Mouse (Mus musculus): Measurements from ENCODE around the gene Adamts17. TPM values are rescaled to one million over a fixed set of nuclear protein-coding genes. Genes with fewer than 3 reads are reported as not detected.

The Adamts17 gene
- polyA plus RNA-seq, 1 experiment, result not detected

DNA sequence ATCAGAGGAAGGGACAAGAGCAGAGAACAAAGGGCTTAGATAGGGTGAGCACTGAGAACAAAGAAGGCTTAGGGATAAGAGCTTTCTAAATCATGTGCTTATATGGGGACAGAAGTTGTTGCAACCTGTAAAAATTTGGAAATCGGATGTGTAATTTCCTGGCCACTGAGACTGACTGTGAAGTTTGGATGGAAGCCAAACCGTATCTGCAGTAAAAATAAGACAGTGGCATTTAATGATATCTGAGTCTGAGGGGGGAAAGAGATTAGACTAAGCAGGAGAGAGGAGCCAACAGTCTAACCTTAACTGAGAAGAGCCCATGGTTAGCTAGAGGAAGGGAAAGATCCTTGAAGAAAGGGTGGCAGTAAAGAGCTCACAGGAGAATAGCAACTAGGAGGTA lies 295.6 kb downstream of the Adamts17 start:
- TF ChIP-seq TAL1 (IDR thresholded peaks at IDR 0.05; ENCODE audit: low read length) (no peak), GATA1 (IDR thresholded peaks at IDR 0.05; ENCODE audit: low read length) (no peak)
- no peaks in the 10 kb centered on the region for H3K36me3 ChIP-seq (ENCODE audit: control insufficient read depth)
- H3K4me3 ChIP-seq (replicated peaks), result no peak overlapping the region
- H3K4me1 ChIP-seq (ENCODE audit: control insufficient read depth), result no peaks in the 10 kb centered on the region
- H3K27me3 ChIP-seq (ENCODE audit: control insufficient read depth), result no peaks in the 10 kb centered on the region
- H3K9me3 ChIP-seq (ENCODE audit: control insufficient read depth, low read length), result no peaks in the 10 kb centered on the region

- Histone ChIP-seq H3K9me3 (ENCODE audit: control insufficient read depth, low read length) (no peaks in the 10 kb centered on the region), H3K4me3 (replicated peaks) (no peak overlapping the region), H3K4me1 (ENCODE audit: control insufficient read depth) (no peaks in the 10 kb centered on the region), H3K36me3 (ENCODE audit: control insufficient read depth) (no peaks in the 10 kb centered on the region), H3K27me3 (ENCODE audit: control insufficient read depth) (no peaks in the 10 kb centered on the region)
- TF ChIP-seq TAL1 (IDR thresholded peaks at IDR 0.05; ENCODE audit: low read length) (no peak), GATA1 (IDR thresholded peaks at IDR 0.05; ENCODE audit: low read length) (no peak)
These were observed 302.9 kb downstream of the Adamts17 start for GRCm38 (mm10) chr7:67142347-67143015.

DNA sequence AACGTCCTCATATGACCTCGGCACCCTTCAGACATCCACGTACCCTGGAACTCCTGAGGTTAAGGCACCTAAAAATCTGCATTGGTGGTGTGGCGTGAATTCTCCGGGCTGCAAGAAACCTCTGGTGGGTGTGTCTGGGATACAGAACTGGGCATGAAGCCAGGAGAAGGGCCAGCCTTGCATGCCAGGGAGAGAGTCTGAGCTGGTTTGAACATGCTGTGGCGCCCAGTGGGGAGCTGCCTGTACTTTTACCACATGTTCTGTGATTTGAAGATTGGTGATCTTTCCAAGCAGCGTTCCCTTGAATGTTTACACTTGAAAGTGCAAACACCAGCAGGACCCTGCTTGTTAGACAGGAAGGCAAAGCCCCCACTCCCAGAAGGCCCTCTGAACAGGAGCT lies 306.2 kb downstream of the Adamts17 start:
- no peaks in the 10 kb centered on the region for H3K27me3 ChIP-seq (ENCODE audit: control insufficient read depth)
- no peak overlapping the region for H3K4me3 ChIP-seq (replicated peaks)

GRCm38 (mm10) chr7:67146151-67146550 lies 306.6 kb downstream of the Adamts17 start:
- Histone ChIP-seq H3K27me3 (ENCODE audit: control insufficient read depth) (no peaks in the 10 kb centered on the region), H3K4me1 (ENCODE audit: control insufficient read depth) (no peaks in the 10 kb centered on the region), H3K36me3 (ENCODE audit: control insufficient read depth) (no peaks in the 10 kb centered on the region), H3K9me3 (ENCODE audit: control insufficient read depth, low read length) (no peaks in the 10 kb centered on the region), H3K4me3 (replicated peaks) (no peak overlapping the region)
- no peak for TF ChIP-seq TAL1 (IDR thresholded peaks at IDR 0.05; ENCODE audit: low read length)
- no peak for TF ChIP-seq GATA1 (IDR thresholded peaks at IDR 0.05; ENCODE audit: low read length)

More for the DNA sequence above, 306.2 kb downstream of the Adamts17 start:
- H3K9me3 ChIP-seq (ENCODE audit: control insufficient read depth, low read length), result no peaks in the 10 kb centered on the region
- H3K4me1 ChIP-seq (ENCODE audit: control insufficient read depth), result no peaks in the 10 kb centered on the region
- TF ChIP-seq TAL1 (IDR thresholded peaks at IDR 0.05; ENCODE audit: low read length), result no peak
- no peak for TF ChIP-seq GATA1 (IDR thresholded peaks at IDR 0.05; ENCODE audit: low read length)
- no peaks in the 10 kb centered on the region for H3K36me3 ChIP-seq (ENCODE audit: control insufficient read depth)

GRCm38 (mm10) chr7:67149707-67150106 lies 310.2 kb downstream of the Adamts17 start:
- no peak for TF ChIP-seq GATA1 (IDR thresholded peaks at IDR 0.05; ENCODE audit: low read length)
- TF ChIP-seq TAL1 (IDR thresholded peaks at IDR 0.05; ENCODE audit: low read length), result no peak
- Histone ChIP-seq H3K36me3 (ENCODE audit: control insufficient read depth) (no peaks in the 10 kb centered on the region), H3K4me1 (ENCODE audit: control insufficient read depth) (no peaks in the 10 kb centered on the region), H3K4me3 (replicated peaks) (no peak overlapping the region), H3K9me3 (ENCODE audit: control insufficient read depth, low read length) (no peaks in the 10 kb centered on the region), H3K27me3 (ENCODE audit: control insufficient read depth) (no peaks in the 10 kb centered on the region)

DNA sequence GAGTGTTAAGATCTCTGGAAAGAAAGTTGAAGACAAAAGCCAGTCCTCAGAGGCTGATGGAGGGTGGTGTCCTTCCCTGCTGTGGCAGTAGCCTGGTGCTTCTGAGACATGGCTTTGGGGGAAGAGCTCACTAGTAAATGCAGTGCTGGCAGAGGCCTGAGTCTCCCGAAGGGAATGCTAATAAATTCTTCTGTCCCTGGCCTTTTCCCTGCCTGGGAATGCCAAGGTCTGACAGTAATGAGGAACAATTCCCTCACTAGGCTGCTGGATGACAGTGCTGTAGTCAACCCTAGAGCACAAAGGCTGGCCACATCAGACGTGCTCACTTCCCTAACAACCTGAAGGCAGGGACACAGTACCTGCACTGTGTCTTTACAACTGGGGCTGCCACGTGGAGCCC lies 313.1 kb downstream of the Adamts17 start:
- no peak overlapping the region for H3K4me3 ChIP-seq (replicated peaks)
- no peaks in the 10 kb centered on the region for H3K9me3 ChIP-seq (ENCODE audit: control insufficient read depth, low read length)
- H3K4me1 ChIP-seq (ENCODE audit: control insufficient read depth), result no peaks in the 10 kb centered on the region
- no peaks in the 10 kb centered on the region for H3K27me3 ChIP-seq (ENCODE audit: control insufficient read depth)
- H3K36me3 ChIP-seq (ENCODE audit: control insufficient read depth), result no peaks in the 10 kb centered on the region
- TF ChIP-seq TAL1 (IDR thresholded peaks at IDR 0.05; ENCODE audit: low read length) (no peak), GATA1 (IDR thresholded peaks at IDR 0.05; ENCODE audit: low read length) (no peak)

- no peak for TF ChIP-seq GATA1 (IDR thresholded peaks at IDR 0.05; ENCODE audit: low read length)
- TF ChIP-seq TAL1 (IDR thresholded peaks at IDR 0.05; ENCODE audit: low read length), result no peak
- H3K9me3 ChIP-seq (ENCODE audit: control insufficient read depth, low read length), result peaks cover 6% of the 10 kb centered on the region
- no peak overlapping the region for H3K4me3 ChIP-seq (replicated peaks)
- no peaks in the 10 kb centered on the region for H3K4me1 ChIP-seq (ENCODE audit: control insufficient read depth)
- H3K36me3 ChIP-seq (ENCODE audit: control insufficient read depth), result no peaks in the 10 kb centered on the region
- H3K27me3 ChIP-seq (ENCODE audit: control insufficient read depth), result no peaks in the 10 kb centered on the region
These were observed 322.6 kb downstream of the Adamts17 start for GRCm38 (mm10) chr7:67162135-67162534.

GRCm38 (mm10) chr7:67168288-67168687 lies 328.8 kb downstream of the Adamts17 start:
- TF ChIP-seq GATA1 (IDR thresholded peaks at IDR 0.05; ENCODE audit: low read length) (no peak), TAL1 (IDR thresholded peaks at IDR 0.05; ENCODE audit: low read length) (no peak)
- H3K4me1 ChIP-seq (ENCODE audit: control insufficient read depth), result no peaks in the 10 kb centered on the region
- H3K27me3 ChIP-seq (ENCODE audit: control insufficient read depth), result no peaks in the 10 kb centered on the region
- no peaks in the 10 kb centered on the region for H3K9me3 ChIP-seq (ENCODE audit: control insufficient read depth, low read length)
- no peak overlapping the region for H3K4me3 ChIP-seq (replicated peaks)
- no peaks in the 10 kb centered on the region for H3K36me3 ChIP-seq (ENCODE audit: control insufficient read depth)

GRCm38 (mm10) chr7:67168763-67169569 lies 329.4 kb downstream of the Adamts17 start:
- Histone ChIP-seq H3K4me3 (replicated peaks) (no peak overlapping the region), H3K4me1 (ENCODE audit: control insufficient read depth) (no peaks in the 10 kb centered on the region), H3K27me3 (ENCODE audit: control insufficient read depth) (no peaks in the 10 kb centered on the region), H3K36me3 (ENCODE audit: control insufficient read depth) (no peaks in the 10 kb centered on the region), H3K9me3 (ENCODE audit: control insufficient read depth, low read length) (no peaks in the 10 kb centered on the region)
- TF ChIP-seq TAL1 (IDR thresholded peaks at IDR 0.05; ENCODE audit: low read length) (no peak), GATA1 (IDR thresholded peaks at IDR 0.05; ENCODE audit: low read length) (no peak)
